Mouse (Mus musculus): ENCODE results near the gene Tmem82.
A peak's percentile ranks its signal among the peaks of the same experiment; 100 is the strongest.
"Not testable (repeated sequence)": the region's sequence is repeated elsewhere in the genome, so short reads cannot be mapped to it uniquely, and the experiment has no call there.

Gene Tmem82

GRCm38 (mm10) chr4:141573359-141573966 lies 45.0 kb downstream of the Tmem82 start:
- DNase-seq, result peak; percentile 82 to 88

- DNase-seq, result peak; percentile 61 to 75
Measured at GRCm38 (mm10) chr4:141572668-141573358, 45.6 kb downstream of the Tmem82 start.

- DNase-seq, result peak; percentile 72 to 80
Measured at GRCm38 (mm10) chr4:141571934-141572333, 46.5 kb downstream of the Tmem82 start.

GRCm38 (mm10) chr4:141571337-141571739 lies 47.1 kb downstream of the Tmem82 start:
- DNase-seq, result peak in 1 of 2 experiments; percentile 26

GRCm38 (mm10) chr4:141570821-141571220 lies 47.6 kb downstream of the Tmem82 start:
- no peak for DNase-seq

- DNase-seq, result peak; percentile 79 to 86
Measured at GRCm38 (mm10) chr4:141570004-141570403, 48.4 kb downstream of the Tmem82 start.

- DNase-seq, result no peak
Measured at GRCm38 (mm10) chr4:141568966-141569365, 49.5 kb downstream of the Tmem82 start.

- DNase-seq, result not testable (repeated sequence)
Measured at GRCm38 (mm10) chr4:141567174-141567573, 51.3 kb downstream of the Tmem82 start.

GRCm38 (mm10) chr4:141566187-141566586 lies 52.2 kb downstream of the Tmem82 start:
- DNase-seq, result no peak

- no peak for DNase-seq
Measured at GRCm38 (mm10) chr4:141565325-141565724, 53.1 kb downstream of the Tmem82 start.

GRCm38 (mm10) chr4:141564660-141565059 lies 53.8 kb downstream of the Tmem82 start:
- no peak for DNase-seq

GRCm38 (mm10) chr4:141564209-141564608 lies 54.2 kb downstream of the Tmem82 start:
- DNase-seq, result no peak
